Mouse (Mus musculus) liver, adult 2 months (tissue): ENCODE results near the gene Sall2.

Source experiments
- CTCF ChIP-seq: fragments of 200-500 bp; IDR thresholded peaks from 2 replicates; pipeline ENCODE4 v1.5.1; 2011; ENCODE audit warnings: low read depth, low read length, control low read depth
- POLR2A ChIP-seq: fragments of 200-500 bp; IDR thresholded peaks from 2 replicates; pipeline ENCODE4 v1.6.1; 2011; ENCODE audit warnings: low read length, control low read depth; ENCODE audit not compliant: insufficient read depth; ENCODE audit errors: extremely low read depth

DNA sequence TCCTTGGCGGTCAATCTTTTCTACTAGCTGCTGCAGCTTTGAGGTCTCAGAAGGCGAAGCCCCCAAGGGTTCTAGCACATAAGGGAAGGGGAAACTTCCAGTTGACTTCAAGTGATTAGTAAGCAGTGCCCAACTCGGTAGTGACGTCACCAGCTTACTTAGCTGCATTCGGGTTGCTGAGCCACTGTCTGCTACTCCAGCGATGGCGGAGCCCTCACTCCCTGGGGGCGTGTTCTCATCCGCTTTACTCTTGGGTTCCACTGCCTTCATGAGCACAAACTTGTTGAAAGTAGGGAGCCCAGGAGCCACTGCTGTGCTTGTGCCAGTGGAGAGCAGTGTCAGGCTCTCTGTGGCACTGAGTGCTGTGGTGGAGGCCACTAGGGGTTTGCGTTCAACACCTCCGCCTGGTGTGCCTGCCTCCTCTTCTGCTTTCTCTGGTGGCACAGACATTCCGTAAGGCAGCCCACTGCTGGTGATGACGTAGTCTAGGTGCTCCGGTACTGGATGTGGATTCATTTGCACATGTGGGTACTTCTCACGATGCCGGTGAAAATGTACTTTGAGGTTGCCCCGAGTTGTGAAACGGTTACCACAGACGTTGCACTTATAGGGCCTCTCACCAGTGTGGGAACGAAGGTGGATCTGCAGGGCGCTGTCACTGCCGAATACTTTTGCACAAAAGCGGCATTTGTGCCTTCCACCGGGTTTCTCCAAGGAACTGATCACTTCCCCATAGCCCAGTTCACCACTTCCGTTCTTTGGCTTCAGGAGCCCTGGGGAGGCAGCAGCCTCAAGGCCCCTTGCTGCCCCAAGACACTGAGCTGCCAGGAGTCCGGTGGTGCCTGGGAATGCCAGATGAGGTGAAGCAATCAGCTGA lies 14.4 kb downstream of the Sall2 start:
- TF ChIP-seq CTCF: no peak
- no peak for TF ChIP-seq POLR2A
